In the genomic region with DNA sequence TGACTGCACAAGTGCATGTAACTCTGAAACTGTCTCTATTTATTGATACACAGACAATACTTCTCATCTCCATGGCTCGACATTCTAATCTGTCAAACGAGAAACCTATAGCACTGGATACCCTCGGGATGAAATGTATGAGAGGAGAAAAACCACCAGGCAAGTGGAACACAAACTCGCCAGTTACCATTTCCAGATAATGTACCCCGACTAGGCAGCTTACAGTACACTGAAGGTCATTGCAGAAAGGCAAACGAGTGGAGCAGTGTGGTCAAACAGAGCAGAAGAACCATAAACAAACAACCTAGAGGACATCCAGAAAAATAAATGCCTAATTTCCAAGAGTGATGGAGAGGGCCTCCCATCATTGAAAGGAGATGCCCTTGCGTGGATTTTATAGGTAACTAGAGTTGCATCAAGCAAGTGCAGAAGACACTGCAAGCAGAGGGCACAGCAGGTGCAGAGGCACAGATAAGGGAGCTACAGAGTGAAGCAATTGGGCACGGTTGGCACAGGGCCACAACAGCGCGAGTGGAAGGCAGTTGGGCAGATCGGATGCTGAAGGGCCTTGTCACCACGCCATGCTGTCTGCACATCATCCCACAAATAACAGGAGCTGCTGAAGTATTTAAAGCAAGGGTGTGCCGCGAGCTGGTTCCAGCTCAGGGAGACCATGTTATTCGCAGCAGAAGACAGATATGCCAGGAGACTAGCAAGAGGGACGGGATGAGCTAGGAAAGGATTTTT, we compare ENCODE assay signal across 9 mouse cellular contexts.
DNase-seq lines count a peak whose midpoint lies in the region; ATAC-seq and TF ChIP-seq lines count a peak whose summit lies in the region.
"Had no signal": no experiment of that assay in that cellular context is flagged by ENCODE, and none has a peak within 500 bp of the region (broad histone marks: within the 10 kb centered on the region; RNA-seq: fewer than 3 reads in every experiment).

No protein-coding gene starts in this region.

- H3K27ac ChIP-seq in gastrocnemius, adult 2 months: no peak overlapping the region
- H3K27ac ChIP-seq in midbrain, embryonic 16.5 days (ENCODE audit: low read length): no peak overlapping the region
- H3K27ac ChIP-seq: hindbrain, embryonic 15.5 days had no signal

- ATAC-seq in midbrain, embryonic 16.5 days: no peak

- no peak for TF ChIP-seq CTCF in lung, adult 2 months (IDR thresholded peaks at IDR 0.05; ENCODE audit: insufficient read depth, low read length)
- TF ChIP-seq CTCF in brain, embryonic 14.5 days (IDR thresholded peaks at IDR 0.05; ENCODE audit: borderline replicate concordance, extremely low read depth, insufficient read depth, insufficient read length): no peak
- no peak for TF ChIP-seq CTCF in gastrocnemius, adult 2 months (IDR thresholded peaks at IDR 0.05)

- peaks cover 3% of the 10 kb centered on the region; the same call in 1 of the 2 replicates for H3K4me1 ChIP-seq in lung, adult 2 months (ENCODE audit: control insufficient read depth, insufficient read depth, low read length)
- peaks cover 6% of the 10 kb centered on the region for H3K4me1 ChIP-seq in midbrain, embryonic 16.5 days (ENCODE audit: control insufficient read depth, insufficient read depth, low read length)

- H3K9ac ChIP-seq in midbrain, embryonic 16.5 days (ENCODE audit: low read depth, low read length): no peak overlapping the region
- H3K9ac ChIP-seq: hindbrain, embryonic 15.5 days had no signal

- intact Hi-C loops in gastrocnemius, adult 2 months (cut with DNase I): no loop called here

- peak; percentile 21 to 31 for DNase-seq in lung, postnatal 4 days
- no peak for DNase-seq in lung, adult 2 months
- peak; percentile 78 for DNase-seq in brain, embryonic 14.5 days (ENCODE audit: low read depth)
- DNase-seq in gastrocnemius, adult 2 months: peak; percentile 84
- DNase-seq in layer of hippocampus, postnatal 14 days (ENCODE audit: low spot score in 2 of 2): peak; percentile 31 to 44
- DNase-seq in right cerebral cortex, postnatal 25 days: peak; percentile 49
- no peak for DNase-seq in kidney, adult 8-10 months

- 71% methylated on average over 16 of the region's 16 CpGs for WGBS in lung, adult 2 months
- WGBS in midbrain, embryonic 16.5 days: 80% methylated on average over 16 of the region's 16 CpGs

- no peak overlapping the region for H3K4me3 ChIP-seq in lung, adult 2 months (replicated peaks; ENCODE audit: extremely low read depth, low read depth, low read length)
- H3K4me3 ChIP-seq in gastrocnemius, adult 2 months: no peak overlapping the region
- H3K4me3 ChIP-seq in midbrain, embryonic 16.5 days (ENCODE audit: low read depth, low read length): no peak overlapping the region
- H3K4me3 ChIP-seq: hindbrain, embryonic 15.5 days had no signal

- no peak overlapping the region for H3K4me2 ChIP-seq in midbrain, embryonic 16.5 days (ENCODE audit: low read length)
- H3K4me2 ChIP-seq: hindbrain, embryonic 15.5 days had no signal

- H3K9me3 ChIP-seq in midbrain, embryonic 16.5 days (replicated peaks; ENCODE audit: control insufficient read depth, low read length, poor library complexity, severe bottlenecking): no peaks in the 10 kb centered on the region
- H3K9me3 ChIP-seq: hindbrain, embryonic 15.5 days had no signal

- peaks cover 3% of the 10 kb centered on the region; the same call in 1 of the 2 replicates for H3K27me3 ChIP-seq in midbrain, embryonic 16.5 days (ENCODE audit: control insufficient read depth, insufficient read depth, low read depth, low read length)
- H3K27me3 ChIP-seq: hindbrain, embryonic 15.5 days had no signal

- no peaks in the 10 kb centered on the region for H3K36me3 ChIP-seq in midbrain, embryonic 16.5 days (ENCODE audit: control insufficient read depth, insufficient read depth, low read length)
- H3K36me3 ChIP-seq: hindbrain, embryonic 15.5 days had no signal

- no peak for TF ChIP-seq POLR2A in lung, adult 2 months (IDR thresholded peaks at IDR 0.05; ENCODE audit: borderline replicate concordance, extremely low read depth, low read depth, low read length)
- no peak for TF ChIP-seq POLR2A in brain, embryonic 14.5 days (IDR thresholded peaks at IDR 0.05; ENCODE audit: borderline replicate concordance, extremely low read depth, insufficient read depth, insufficient read length, poor library complexity, severe bottlenecking)

Comparison
In these comparisons a context has a peak if more than half of its experiments do, and no peak if none do; other contexts are left out.
1. DNase-seq: peak in lung, postnatal 4 days (2 of 2), brain, embryonic 14.5 days (single experiment), gastrocnemius, adult 2 months (single experiment), layer of hippocampus, postnatal 14 days (2 of 2) and right cerebral cortex, postnatal 25 days (single experiment); none in lung, adult 2 months (single experiment) and kidney, adult 8-10 months (0 of 2).